Mouse (Mus musculus): Measurements from ENCODE around the gene Shcbp1l. TPM values are rescaled to one million over a fixed set of nuclear protein-coding genes. Genes with fewer than 3 reads are reported as not detected.
A peak's percentile ranks its signal among the peaks of the same experiment; 100 is the strongest.
"Not testable (repeated sequence)": the region's sequence is repeated elsewhere in the genome, so short reads cannot be mapped to it uniquely, and the experiment has no call there.

Gene Shcbp1l
- polyA plus RNA-seq, 1 experiment from 2014 or later = 0.15 TPM

DNA sequence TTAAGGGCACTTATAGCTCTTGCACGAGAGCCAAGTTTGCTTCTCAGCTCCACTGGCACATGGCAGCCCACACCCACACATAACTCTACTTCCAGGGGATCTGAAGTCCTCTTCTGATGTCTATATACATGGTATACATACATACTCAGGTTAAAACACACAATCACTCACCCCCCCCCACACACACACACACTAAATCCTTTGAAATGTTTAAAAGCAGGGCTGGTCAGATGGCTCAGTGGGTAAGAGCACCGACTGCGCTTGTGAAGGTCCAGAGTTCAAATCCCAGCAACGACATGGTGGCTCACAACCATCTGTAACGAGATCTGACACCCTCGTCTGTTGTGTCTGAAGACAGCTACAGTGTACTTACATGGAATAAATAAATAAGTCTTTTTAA lies 13.2 kb upstream of the Shcbp1l start:
- Histone ChIP-seq H3K27me3 (ENCODE audit: low read depth, poor library complexity, severe bottlenecking) (no peaks in the 10 kb centered on the region), H3K4me3 (no peak overlapping the region), H3K36me3 (no peaks in the 10 kb centered on the region), H3K9me3 (replicated peaks) (no peaks in the 10 kb centered on the region), H3K27ac (no peak overlapping the region), H3K4me1 (no peaks in the 10 kb centered on the region)
- WGBS = 93% methylated on average over 6 of the region's 6 CpGs
- no peak for DNase-seq (ENCODE audit: low spot score)

DNA sequence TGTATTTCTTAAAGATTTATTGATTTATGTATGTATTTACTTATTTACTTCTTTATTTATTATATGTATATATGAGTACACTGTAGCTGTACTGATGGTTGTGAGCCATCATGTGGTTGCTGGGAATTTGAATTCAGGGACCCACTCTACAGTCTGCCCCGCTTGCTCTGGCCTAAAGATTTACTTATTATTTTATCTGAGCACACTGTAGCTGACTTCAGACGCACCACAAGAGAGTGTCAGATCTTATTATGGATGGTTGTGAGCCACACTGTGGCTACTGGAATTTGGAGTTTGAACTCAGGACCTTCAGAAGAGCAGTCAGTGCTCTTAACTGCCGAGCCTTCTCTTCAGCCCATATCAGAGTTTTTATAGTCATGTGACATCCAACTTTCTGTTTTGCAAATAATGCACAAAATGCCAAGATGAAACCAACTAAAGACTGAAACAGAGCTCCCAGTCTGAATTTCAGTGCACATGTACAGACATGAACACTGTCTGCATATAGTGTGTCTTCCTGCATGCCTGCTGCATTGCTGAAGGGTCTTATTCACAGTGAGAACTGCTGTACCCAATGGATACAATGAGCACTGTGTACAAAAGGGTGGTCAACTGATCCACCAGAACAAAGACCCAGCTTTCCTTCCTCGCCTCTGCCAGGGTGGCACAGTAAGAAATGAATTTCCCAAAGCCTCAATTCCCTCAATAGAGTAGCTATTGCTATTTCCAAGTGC lies 12.1 kb upstream of the Shcbp1l start:
- not testable (repeated sequence) for H3K4me3 ChIP-seq

DNA sequence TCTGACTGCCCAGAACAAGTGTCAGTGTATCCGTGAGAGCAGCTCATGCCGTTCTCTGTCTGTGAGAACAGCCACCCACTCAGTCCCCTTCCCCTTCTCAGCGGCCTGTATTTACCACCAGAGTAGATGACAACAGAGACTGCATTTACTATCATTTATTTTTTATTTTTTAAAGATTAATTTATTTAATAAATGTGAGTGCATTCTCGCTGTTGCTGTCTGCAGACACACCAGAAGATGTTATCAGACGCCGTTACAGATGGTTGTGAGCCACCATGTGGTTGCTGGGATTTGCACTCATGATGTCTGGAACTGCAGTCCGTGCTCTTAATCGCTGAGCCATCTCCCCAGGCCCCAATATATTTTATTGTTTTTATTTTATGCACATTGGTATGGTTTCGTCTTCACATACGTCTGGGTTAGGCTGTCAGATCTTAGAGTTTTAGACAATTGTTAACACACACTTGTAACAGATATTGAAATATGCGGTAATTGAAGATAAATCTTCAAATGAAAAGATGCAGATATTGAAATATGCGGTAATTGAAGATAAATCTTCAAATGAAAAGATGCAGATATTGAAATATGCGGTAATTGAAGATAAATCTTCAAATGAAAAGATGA lies 11.5 kb upstream of the Shcbp1l start:
- H3K9me3 ChIP-seq (replicated peaks); H3K4me3 ChIP-seq; H3K27ac ChIP-seq; DNase-seq (ENCODE audit: low spot score); H3K27me3 ChIP-seq (ENCODE audit: low read depth, poor library complexity, severe bottlenecking); H3K36me3 ChIP-seq; H3K4me1 ChIP-seq: not testable (repeated sequence)
- 90% methylated on average over 13 of the region's 13 CpGs for WGBS

More for the DNA sequence above, 12.1 kb upstream of the Shcbp1l start:
- 78% methylated on average over 3 of the region's 4 CpGs for WGBS
- not testable (repeated sequence) for H3K4me1 ChIP-seq; DNase-seq (ENCODE audit: low spot score); H3K27me3 ChIP-seq (ENCODE audit: low read depth, poor library complexity, severe bottlenecking); H3K36me3 ChIP-seq; H3K9me3 ChIP-seq (replicated peaks); H3K27ac ChIP-seq

DNA sequence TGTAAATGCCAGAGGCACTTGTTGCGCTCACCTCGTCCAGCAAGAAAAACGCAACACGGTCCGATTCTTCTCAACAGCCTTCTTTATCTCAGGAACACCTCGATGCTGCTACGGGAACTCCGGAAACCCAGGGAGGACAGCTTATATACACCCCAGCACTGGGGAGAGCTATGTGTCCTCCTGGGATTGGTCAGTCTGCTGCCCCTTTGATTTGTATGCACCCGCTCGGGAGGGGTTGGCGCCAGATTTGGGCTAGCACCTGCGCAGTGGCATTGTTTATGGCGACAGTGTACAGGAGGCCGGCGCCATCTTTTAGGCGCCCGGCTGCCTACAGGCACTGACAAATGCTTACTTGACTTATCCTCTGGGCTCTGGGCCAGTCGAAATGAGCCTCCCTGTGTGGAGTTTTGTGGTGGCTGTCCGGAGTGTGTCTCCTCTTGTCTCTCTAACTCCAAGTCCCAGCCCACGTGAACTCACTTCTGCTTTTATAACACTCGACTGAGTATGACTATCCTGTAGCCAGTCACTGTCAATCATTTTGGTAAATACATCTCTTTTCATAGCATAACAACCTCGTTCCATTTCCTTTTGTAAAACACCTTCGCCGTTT lies 10.7 kb upstream of the Shcbp1l start:
- H3K36me3 ChIP-seq; H3K9me3 ChIP-seq (replicated peaks); H3K27me3 ChIP-seq (ENCODE audit: low read depth, poor library complexity, severe bottlenecking); DNase-seq (ENCODE audit: low spot score); H3K4me3 ChIP-seq; H3K4me1 ChIP-seq; H3K27ac ChIP-seq: not testable (repeated sequence)
- WGBS = 92% methylated on average over 24 of the region's 24 CpGs

DNA sequence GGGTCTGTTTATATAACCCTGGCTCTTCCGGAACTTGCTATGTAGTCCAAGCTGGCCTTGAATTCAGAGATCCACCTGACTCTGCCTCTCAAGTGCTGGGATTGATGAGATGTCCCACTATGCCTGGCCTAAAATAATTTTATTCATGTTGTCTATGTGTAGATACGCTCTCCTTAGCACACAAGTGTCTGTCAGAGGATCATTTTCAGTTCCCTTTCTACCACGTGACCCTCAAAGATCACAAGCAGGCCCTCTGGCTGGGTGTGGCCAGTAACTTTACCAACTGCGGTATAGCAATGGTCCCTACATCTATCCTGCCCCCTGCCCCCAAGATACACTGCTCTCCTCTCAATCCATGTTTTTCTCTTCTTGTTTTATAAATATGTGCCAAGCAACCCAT lies 10.0 kb upstream of the Shcbp1l start:
- DNase-seq (ENCODE audit: low spot score) = no peak
- H3K27me3 ChIP-seq (ENCODE audit: low read depth, poor library complexity, severe bottlenecking) = no peaks in the 10 kb centered on the region
- no peak overlapping the region for H3K4me3 ChIP-seq
- H3K27ac ChIP-seq = no peak overlapping the region
- no peaks in the 10 kb centered on the region for H3K4me1 ChIP-seq
- 95% methylated on average over 4 of the region's 4 CpGs for WGBS
- H3K36me3 ChIP-seq = no peaks in the 10 kb centered on the region
- no peaks in the 10 kb centered on the region for H3K9me3 ChIP-seq (replicated peaks)

DNA sequence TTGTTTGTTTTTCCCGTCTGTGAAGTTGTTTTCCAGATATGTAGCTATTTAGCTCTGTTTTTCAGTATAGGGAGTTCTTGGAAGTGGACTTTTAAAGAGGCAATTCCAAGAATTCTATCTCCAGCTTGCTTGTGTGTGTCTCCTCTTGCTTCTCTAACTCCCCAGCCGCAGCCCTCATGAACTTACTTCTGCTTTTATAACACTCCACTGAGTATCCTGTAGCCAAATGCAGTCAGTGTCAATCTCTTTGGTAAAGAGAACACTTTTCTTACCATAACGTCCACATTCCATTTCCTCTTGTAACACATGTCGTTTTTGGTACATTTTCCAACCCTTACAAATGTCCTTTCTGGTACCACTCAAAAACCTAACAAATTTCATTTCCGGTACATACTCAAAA lies 9.2 kb upstream of the Shcbp1l start:
- not testable (repeated sequence) for H3K4me3 ChIP-seq; H3K4me1 ChIP-seq; H3K27ac ChIP-seq; H3K36me3 ChIP-seq; DNase-seq (ENCODE audit: low spot score); H3K9me3 ChIP-seq (replicated peaks); H3K27me3 ChIP-seq (ENCODE audit: low read depth, poor library complexity, severe bottlenecking)
- WGBS = 78% methylated on average over 2 of the region's 5 CpGs

DNA sequence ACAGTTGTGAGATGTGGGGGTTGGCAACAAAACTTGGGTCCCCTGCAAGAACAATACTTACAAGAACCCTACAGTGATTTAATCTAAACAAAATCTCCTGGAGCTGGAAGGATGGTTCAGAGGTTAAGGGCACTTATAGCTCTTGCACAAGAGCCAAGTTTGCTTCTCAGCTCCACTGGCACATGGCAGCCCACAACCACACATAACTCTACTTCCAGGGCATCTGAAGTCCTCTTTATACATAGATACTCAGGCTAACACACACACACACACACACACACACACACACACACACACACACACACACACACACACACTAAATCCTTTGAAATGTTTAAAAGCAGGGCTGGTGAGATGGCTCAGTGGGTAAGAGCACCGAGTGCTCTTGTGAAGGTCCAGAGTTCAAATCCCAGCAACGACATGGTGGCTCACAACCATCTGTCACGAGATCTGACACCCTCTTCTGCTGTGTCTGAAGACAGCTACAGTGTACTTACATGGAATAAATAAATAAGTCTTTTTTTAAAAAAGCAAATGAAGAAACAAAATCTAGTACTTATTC lies 8.6 kb upstream of the Shcbp1l start:
- not testable (repeated sequence) for H3K36me3 ChIP-seq; H3K27ac ChIP-seq; H3K4me3 ChIP-seq; H3K4me1 ChIP-seq; H3K27me3 ChIP-seq (ENCODE audit: low read depth, poor library complexity, severe bottlenecking); H3K9me3 ChIP-seq (replicated peaks); DNase-seq (ENCODE audit: low spot score)
- WGBS = 88% methylated on average over 3 of the region's 3 CpGs

DNA sequence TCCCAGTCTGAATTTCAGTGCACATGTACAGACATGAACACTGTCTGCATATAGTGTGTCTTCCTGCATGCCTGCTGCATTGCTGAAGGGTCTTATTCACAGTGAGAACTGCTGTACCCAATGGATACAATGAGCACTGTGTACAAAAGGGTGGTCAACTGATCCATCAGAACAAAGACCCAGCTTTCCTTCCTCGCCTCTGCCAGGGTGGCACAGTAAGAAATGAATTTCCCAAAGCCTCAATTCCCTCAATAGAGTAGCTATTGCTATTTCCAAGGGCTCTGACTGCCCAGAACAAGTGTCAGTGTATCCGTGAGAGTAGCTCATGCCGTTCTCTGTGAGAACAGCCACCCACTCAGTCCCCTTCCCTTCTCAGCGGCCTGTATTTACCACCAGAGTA lies 7.2 kb upstream of the Shcbp1l start:
- 78% methylated on average over 4 of the region's 4 CpGs for WGBS
- not testable (repeated sequence) for H3K4me1 ChIP-seq; H3K9me3 ChIP-seq (replicated peaks); H3K4me3 ChIP-seq; H3K27me3 ChIP-seq (ENCODE audit: low read depth, poor library complexity, severe bottlenecking); H3K27ac ChIP-seq; DNase-seq (ENCODE audit: low spot score); H3K36me3 ChIP-seq

DNA sequence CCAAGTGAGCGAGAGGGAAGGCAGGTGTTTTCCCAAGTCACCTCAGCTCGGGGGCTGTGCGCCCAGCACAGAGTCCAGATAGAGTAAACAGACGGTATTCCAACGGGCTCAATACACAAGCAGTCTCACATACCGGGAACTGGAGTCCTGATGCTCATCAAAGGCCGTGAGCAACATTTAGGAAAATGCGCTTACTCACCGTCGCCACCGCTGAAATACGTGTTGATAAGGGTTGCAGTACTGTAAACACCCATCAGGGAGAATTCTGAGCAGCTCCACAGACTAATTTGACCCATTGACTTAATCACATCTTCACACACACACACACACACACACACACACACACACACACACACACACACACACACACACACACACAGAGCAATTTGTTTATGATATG lies 691 bp upstream of the Shcbp1l start:
- Histone ChIP-seq H3K27me3 (ENCODE audit: low read depth, poor library complexity, severe bottlenecking) (peaks cover 36% of the 10 kb centered on the region), H3K27ac (no peak overlapping the region), H3K36me3 (no peaks in the 10 kb centered on the region), H3K9me3 (replicated peaks) (no peaks in the 10 kb centered on the region), H3K4me3 (peak overlapping the region; percentile 69), H3K4me1 (peaks cover 14% of the 10 kb centered on the region)
- 34% methylated on average over 12 of the region's 12 CpGs for WGBS
- DNase-seq (ENCODE audit: low spot score) = no peak

DNA sequence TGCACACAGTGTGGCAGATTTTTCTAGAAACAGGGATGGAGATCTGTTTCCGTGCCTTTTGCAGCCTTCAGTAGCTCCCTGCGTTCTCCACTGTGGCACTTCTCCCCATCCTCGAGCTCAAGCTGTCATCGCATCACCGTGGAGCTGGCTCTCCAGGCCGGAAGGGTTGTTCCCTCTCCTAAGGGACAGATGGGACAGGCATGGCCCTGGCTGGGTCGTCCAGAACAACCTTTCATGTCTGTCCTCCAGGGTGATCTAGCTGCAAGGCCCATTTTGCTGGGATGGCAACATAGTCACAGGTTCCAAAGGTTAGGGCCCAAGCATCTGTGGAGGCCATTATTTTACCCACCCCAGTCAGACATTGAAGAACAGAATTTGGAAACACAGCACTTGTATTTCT lies 6.2 kb downstream of the Shcbp1l start:
- no peaks in the 10 kb centered on the region for H3K36me3 ChIP-seq
- H3K27ac ChIP-seq = no peak overlapping the region
- H3K4me1 ChIP-seq = no peaks in the 10 kb centered on the region
- no peaks in the 10 kb centered on the region for H3K9me3 ChIP-seq (replicated peaks)
- no peak for DNase-seq (ENCODE audit: low spot score)
- WGBS = 80% methylated on average over 7 of the region's 7 CpGs
- H3K27me3 ChIP-seq (ENCODE audit: low read depth, poor library complexity, severe bottlenecking) = peaks cover 11% of the 10 kb centered on the region
- no peak overlapping the region for H3K4me3 ChIP-seq

DNA sequence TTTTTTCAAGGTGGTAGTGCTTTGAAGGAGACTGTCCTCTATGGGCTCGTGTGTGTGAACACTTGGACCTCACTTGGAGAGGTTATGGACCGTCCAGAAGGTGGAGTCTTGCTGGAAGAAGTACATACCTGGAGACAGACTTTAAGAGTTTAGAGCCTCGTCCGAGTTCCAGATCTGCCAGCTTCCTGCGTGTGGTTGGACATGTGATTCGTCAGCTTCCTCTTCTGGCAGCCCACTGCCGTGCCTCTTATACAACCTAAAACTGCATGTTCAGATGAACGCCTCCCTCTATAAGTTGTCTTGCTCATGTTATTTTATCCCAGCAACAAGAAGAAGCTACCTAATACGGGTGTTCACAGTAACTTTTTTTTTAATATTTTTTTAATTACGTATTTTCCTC lies 6.7 kb downstream of the Shcbp1l start:
- Histone ChIP-seq H3K27me3 (ENCODE audit: low read depth, poor library complexity, severe bottlenecking) (peaks cover 6% of the 10 kb centered on the region), H3K4me1 (no peaks in the 10 kb centered on the region), H3K4me3 (no peak overlapping the region), H3K27ac (no peak overlapping the region), H3K36me3 (no peaks in the 10 kb centered on the region), H3K9me3 (replicated peaks) (no peaks in the 10 kb centered on the region)
- WGBS = 88% methylated on average over 10 of the region's 10 CpGs
- no peak for DNase-seq (ENCODE audit: low spot score)

DNA sequence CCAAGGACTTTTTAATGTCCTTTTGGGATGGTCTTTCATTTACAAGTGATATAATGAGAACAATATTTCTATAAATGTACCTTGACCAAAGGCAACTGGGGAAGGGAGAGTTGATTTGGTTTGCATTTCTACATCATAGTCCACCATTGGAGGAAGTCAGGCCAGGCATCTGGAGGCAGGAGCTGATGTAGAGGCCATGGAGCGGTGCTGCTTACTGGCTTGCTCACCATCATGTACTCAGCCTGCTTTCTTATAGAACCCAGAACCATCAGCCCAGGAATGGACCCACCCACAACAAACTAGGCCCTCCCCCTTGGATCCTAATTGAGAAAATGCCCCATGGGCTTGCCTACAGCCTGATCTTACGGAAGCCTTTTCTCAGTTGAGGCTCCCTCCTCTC lies 7.4 kb downstream of the Shcbp1l start:
- H3K27me3 ChIP-seq (ENCODE audit: low read depth, poor library complexity, severe bottlenecking) = no peaks in the 10 kb centered on the region
- no peak overlapping the region for H3K27ac ChIP-seq
- WGBS = 95% methylated on average over 2 of the region's 2 CpGs
- DNase-seq (ENCODE audit: low spot score) = no peak
- H3K4me1 ChIP-seq = no peaks in the 10 kb centered on the region
- H3K9me3 ChIP-seq (replicated peaks) = no peaks in the 10 kb centered on the region
- H3K4me3 ChIP-seq = no peak overlapping the region
- H3K36me3 ChIP-seq = no peaks in the 10 kb centered on the region

DNA sequence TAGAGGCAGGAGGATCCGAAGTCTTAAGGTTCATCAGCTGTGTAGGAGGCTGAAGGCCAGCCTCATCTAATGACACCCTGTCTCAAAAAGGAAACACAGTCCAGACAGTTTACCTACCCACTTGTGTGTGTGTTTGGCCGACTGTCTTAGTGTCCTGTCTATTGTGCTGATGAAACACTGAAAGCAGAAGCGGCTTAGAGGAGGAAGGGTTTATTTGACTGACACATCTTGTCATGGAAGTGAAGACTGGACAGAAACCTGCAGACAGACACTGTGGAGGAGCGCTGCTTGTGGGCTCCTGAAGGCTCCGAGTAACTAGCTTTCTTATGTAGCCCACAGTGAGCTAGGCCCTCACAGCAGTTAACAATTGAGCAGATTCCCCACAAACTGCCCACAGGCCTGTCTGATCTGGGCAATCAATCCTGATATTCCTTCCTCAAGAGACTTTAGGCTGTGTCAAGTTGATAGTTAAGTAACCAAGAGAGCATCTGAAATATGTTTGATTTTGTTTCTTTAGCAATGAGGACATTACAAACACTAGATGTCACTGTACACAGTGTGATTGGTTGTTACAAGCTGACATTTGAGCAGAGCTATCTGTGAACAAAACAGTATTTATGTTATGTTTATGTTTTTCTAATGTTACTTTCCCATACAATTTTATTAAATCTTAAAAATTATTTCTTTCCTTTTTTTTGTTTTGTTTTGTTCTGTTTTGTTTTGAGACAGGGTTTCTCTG lies 9.1 kb downstream of the Shcbp1l start:
- no peaks in the 10 kb centered on the region for H3K36me3 ChIP-seq
- no peaks in the 10 kb centered on the region for H3K9me3 ChIP-seq (replicated peaks)
- DNase-seq (ENCODE audit: low spot score) = no peak
- H3K4me1 ChIP-seq = no peaks in the 10 kb centered on the region
- H3K27me3 ChIP-seq (ENCODE audit: low read depth, poor library complexity, severe bottlenecking) = no peaks in the 10 kb centered on the region
- WGBS = 83% methylated on average over 5 of the region's 5 CpGs
- H3K27ac ChIP-seq = no peak overlapping the region
- H3K4me3 ChIP-seq = no peak overlapping the region

Measured in limb, embryonic 10.5 days (tissue).